Mouse (Mus musculus) heart, adult 2 months (tissue): Measurements from ENCODE around the gene Erv3.

Experiments used
- CTCF ChIP-seq: fragments of 200-600 bp; IDR thresholded peaks from 2 replicates; pipeline ENCODE4 v1.8.1; 2022; ENCODE audit warnings: antibody characterized with exemption, mild to moderate bottlenecking, moderate library complexity
- EP300 ChIP-seq: fragments of 200-500 bp; IDR thresholded peaks from 2 replicates; pipeline ENCODE4 v1.6.1; 2011; ENCODE audit warnings: low read depth, low read length, control low read depth; ENCODE audit not compliant: insufficient read depth
- POLR2A ChIP-seq: fragments of 200-500 bp; IDR thresholded peaks from 2 replicates; pipeline ENCODE4 v1.6.1; 2011; ENCODE audit warnings: mild to moderate bottlenecking, low read depth, low read length, control low read depth; ENCODE audit not compliant: insufficient read depth

GRCm38 (mm10) chr2:131876551-131877265, 17.2 kb upstream of the Erv3 start:
- TF ChIP-seq CTCF, result no peak
- no peak for TF ChIP-seq POLR2A
- no peak for TF ChIP-seq EP300
